8 mouse cellular contexts compared by ENCODE assay signal in the genomic region with DNA sequence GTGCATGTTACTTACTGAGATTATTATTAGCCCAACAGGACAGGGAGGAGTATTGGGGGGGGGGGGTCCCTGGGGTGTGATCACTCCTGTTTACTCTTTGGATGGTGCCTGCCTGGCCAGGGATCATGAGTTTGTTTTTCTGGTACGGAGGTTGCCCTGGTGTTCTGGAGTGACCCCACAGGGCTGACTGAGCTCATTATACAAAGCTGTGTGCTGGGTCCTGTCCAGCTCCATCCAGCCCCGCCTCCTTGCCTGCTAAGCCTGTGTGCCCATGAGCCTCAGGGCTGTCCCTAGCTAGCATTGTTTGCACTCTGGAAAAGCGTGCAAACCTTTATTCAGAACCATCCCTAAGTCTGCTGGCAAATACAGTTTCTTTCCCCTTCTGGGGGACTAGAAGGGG.
DNase-seq lines count a peak whose midpoint lies in the region; ATAC-seq and TF ChIP-seq lines count a peak whose summit lies in the region.

No protein-coding gene starts in this region.

- 0 out of 2 replicates have a peak, but pooled peaks cover 3% of the 10 kb centered on the region for H3K4me1 ChIP-seq in forebrain, embryonic 14.5 days (ENCODE audit: control insufficient read depth, insufficient read depth, low read length)
- no peaks in the 10 kb centered on the region for H3K4me1 ChIP-seq in hindbrain, embryonic 11.5 days (replicated peaks; ENCODE audit: control insufficient read depth, insufficient read depth, low read length)
- H3K4me1 ChIP-seq in limb, embryonic 10.5 days: peaks cover 6% of the 10 kb centered on the region
- H3K4me1 ChIP-seq in midbrain, embryonic 13.5 days (replicated peaks): peaks cover 10% of the 10 kb centered on the region
- 0 out of 2 replicates have a peak, but pooled peaks cover 2% of the 10 kb centered on the region for H3K4me1 ChIP-seq in stomach, postnatal 0 days (replicated peaks; ENCODE audit: control insufficient read depth, insufficient read depth)

- 7% methylated on average over 3 of the region's 3 CpGs for WGBS in forebrain, embryonic 14.5 days
- WGBS in hindbrain, embryonic 11.5 days: 30% methylated on average over 3 of the region's 3 CpGs
- 59% methylated on average over 3 of the region's 3 CpGs for WGBS in limb, embryonic 10.5 days
- 4% methylated on average over 3 of the region's 3 CpGs for WGBS in midbrain, embryonic 13.5 days
- WGBS in stomach, postnatal 0 days: 23% methylated on average over 3 of the region's 3 CpGs

- H3K4me2 ChIP-seq in forebrain, embryonic 14.5 days (ENCODE audit: low read length): no peak overlapping the region
- no peak overlapping the region for H3K4me2 ChIP-seq in hindbrain, embryonic 11.5 days (replicated peaks; ENCODE audit: low read depth, low read length)
- H3K4me2 ChIP-seq in midbrain, embryonic 13.5 days (replicated peaks): no peak overlapping the region
- no peak overlapping the region for H3K4me2 ChIP-seq in stomach, postnatal 0 days (replicated peaks; ENCODE audit: low read depth)

- H3K27ac ChIP-seq in forebrain, embryonic 14.5 days (ENCODE audit: low read depth, low read length): no peak overlapping the region
- no peak overlapping the region for H3K27ac ChIP-seq in hindbrain, embryonic 11.5 days (ENCODE audit: low read depth, low read length)
- H3K27ac ChIP-seq in limb, embryonic 10.5 days: no peak overlapping the region
- H3K27ac ChIP-seq in midbrain, embryonic 13.5 days: no peak overlapping the region
- H3K27ac ChIP-seq in stomach, postnatal 0 days (replicated peaks): no peak overlapping the region

- peak; percentile 93 for ATAC-seq in forebrain, embryonic 14.5 days
- ATAC-seq in hindbrain, embryonic 11.5 days (ENCODE audit: low FRiP score): peak; percentile 75
- ATAC-seq in midbrain, embryonic 13.5 days: peak; percentile 94
- ATAC-seq in stomach, postnatal 0 days (ENCODE audit: low FRiP score, low TSS enrichment): peak; percentile 88

- peak; percentile 22 for DNase-seq in 3134 (ENCODE audit: extremely low read depth, insufficient read length, low spot score)
- peak; percentile 79 for DNase-seq in adrenal gland, postnatal 14 days
- peak; percentile 56 for DNase-seq in forebrain, embryonic 14.5 days (ENCODE audit: low spot score)
- peak; percentile 22 for DNase-seq in hindbrain, embryonic 11.5 days (ENCODE audit: low spot score)
- DNase-seq in limb, embryonic 10.5 days (ENCODE audit: low spot score): peak; percentile 36
- DNase-seq in stomach, postnatal 0 days (ENCODE audit: low spot score): peak; percentile 74
- DNase-seq in thymus, adult 18-20 months: no peak

- no peak overlapping the region for H3K9ac ChIP-seq in forebrain, embryonic 14.5 days (ENCODE audit: low read length)
- H3K9ac ChIP-seq in hindbrain, embryonic 11.5 days (ENCODE audit: low read depth, low read length): no peak overlapping the region
- no peak overlapping the region for H3K9ac ChIP-seq in midbrain, embryonic 13.5 days (replicated peaks)
- no peak overlapping the region for H3K9ac ChIP-seq in stomach, postnatal 0 days (ENCODE audit: low read length)

- TF ChIP-seq CTCF in stomach, postnatal 0 days (IDR thresholded peaks at IDR 0.05; ENCODE audit: low read depth): no peak

- no peak overlapping the region for H3K4me3 ChIP-seq in forebrain, embryonic 14.5 days (ENCODE audit: low read depth, low read length)
- H3K4me3 ChIP-seq in hindbrain, embryonic 11.5 days (ENCODE audit: low read depth, low read length): no peak overlapping the region
- no peak overlapping the region for H3K4me3 ChIP-seq in limb, embryonic 10.5 days
- H3K4me3 ChIP-seq in midbrain, embryonic 13.5 days (replicated peaks): no peak overlapping the region
- no peak overlapping the region for H3K4me3 ChIP-seq in stomach, postnatal 0 days (ENCODE audit: low read depth, low read length)

- no peaks in the 10 kb centered on the region for H3K9me3 ChIP-seq in forebrain, embryonic 14.5 days (replicated peaks; ENCODE audit: control insufficient read depth, low read length)
- H3K9me3 ChIP-seq in hindbrain, embryonic 11.5 days (ENCODE audit: control insufficient read depth, low read length): no peaks in the 10 kb centered on the region
- no peaks in the 10 kb centered on the region for H3K9me3 ChIP-seq in limb, embryonic 10.5 days (replicated peaks)
- no peaks in the 10 kb centered on the region for H3K9me3 ChIP-seq in midbrain, embryonic 13.5 days
- H3K9me3 ChIP-seq in stomach, postnatal 0 days (ENCODE audit: control insufficient read depth, low read length): no peaks in the 10 kb centered on the region

- TF ChIP-seq EP300 in stomach, postnatal 0 days (optimal IDR thresholded peaks at IDR 0.05): no peak

- H3K36me3 ChIP-seq in forebrain, embryonic 14.5 days (ENCODE audit: control insufficient read depth, insufficient read depth, low read length): no peaks in the 10 kb centered on the region
- no peaks in the 10 kb centered on the region for H3K36me3 ChIP-seq in hindbrain, embryonic 11.5 days (ENCODE audit: control insufficient read depth, insufficient read depth, low read length)
- H3K36me3 ChIP-seq in limb, embryonic 10.5 days: no peaks in the 10 kb centered on the region
- no peaks in the 10 kb centered on the region for H3K36me3 ChIP-seq in midbrain, embryonic 13.5 days
- H3K36me3 ChIP-seq in stomach, postnatal 0 days (ENCODE audit: control insufficient read depth, insufficient read depth, low read length): no peaks in the 10 kb centered on the region

- H3K27me3 ChIP-seq in forebrain, embryonic 14.5 days (replicated peaks; ENCODE audit: control insufficient read depth, insufficient read depth, low read length): no peaks in the 10 kb centered on the region
- no peaks in the 10 kb centered on the region for H3K27me3 ChIP-seq in hindbrain, embryonic 11.5 days (ENCODE audit: control insufficient read depth, insufficient read depth, low read length)
- no peaks in the 10 kb centered on the region for H3K27me3 ChIP-seq in limb, embryonic 10.5 days (ENCODE audit: low read depth, poor library complexity, severe bottlenecking)
- no peaks in the 10 kb centered on the region for H3K27me3 ChIP-seq in midbrain, embryonic 13.5 days
- H3K27me3 ChIP-seq in stomach, postnatal 0 days (ENCODE audit: control insufficient read depth, insufficient read depth, low read length): no peaks in the 10 kb centered on the region

Comparison
In these comparisons a context has a peak if more than half of its experiments do, and no peak if none do; other contexts are left out.
1. DNase-seq: peak in 3134 (single experiment), adrenal gland, postnatal 14 days (single experiment), forebrain, embryonic 14.5 days (single experiment), hindbrain, embryonic 11.5 days (single experiment), limb, embryonic 10.5 days (single experiment) and stomach, postnatal 0 days (single experiment); none in thymus, adult 18-20 months (0 of 2).
2. Peak in every context shown above with its lines, with median percentiles within 50 percentile points of each other: ATAC-seq.